Mouse (Mus musculus) cortical plate, adult 2 months (tissue): ENCODE measurements around the gene Irak1bp1. TPM values are rescaled to one million over a fixed set of nuclear protein-coding genes. Genes with fewer than 3 reads are reported as not detected.

Experiments
- H3K27ac ChIP-seq: fragments of 200-500 bp; 2 replicates; pipeline ENCODE4 v1.5.1; 2012; ENCODE audit warnings: low read length, control low read depth, inconsistent platforms; ENCODE audit not compliant: insufficient read depth
- H3K4me1 ChIP-seq: fragments of 200-500 bp; 2 replicates; pipeline ENCODE4 v1.6.1; 2011; ENCODE audit warnings: low read length; ENCODE audit not compliant: control insufficient read depth, insufficient read depth
- H3K4me3 ChIP-seq: fragments of 200-500 bp; 2 replicates; pipeline ENCODE4 v1.5.1; 2011; ENCODE audit warnings: mild to moderate bottlenecking, low read length, control low read depth; ENCODE audit not compliant: insufficient read depth
- CTCF ChIP-seq: fragments of 200-500 bp; IDR thresholded peaks from 2 replicates; pipeline ENCODE4 v1.5.1; 2011; ENCODE audit warnings: mild to moderate bottlenecking, control low read depth, low read length; ENCODE audit not compliant: insufficient read depth; ENCODE audit errors: extremely low read depth
- POLR2A ChIP-seq: fragments of 200-500 bp; IDR thresholded peaks from 2 replicates; pipeline ENCODE4 v1.6.1; 2011; ENCODE audit warnings: mild to moderate bottlenecking, low read length, control low read depth; ENCODE audit not compliant: insufficient read depth; ENCODE audit errors: extremely low read depth
- polyA plus RNA-seq: library from polyadenylated mRNA; depleted of rRNA; stranded (reverse); fragments of >200 nt; gene quantifications from 2 replicates; pipeline ENCODE4 v1.2.3, GENCODE M21; 2012

Gene Irak1bp1
- polyA plus RNA-seq, 1 experiment = 24.2 TPM

DNA sequence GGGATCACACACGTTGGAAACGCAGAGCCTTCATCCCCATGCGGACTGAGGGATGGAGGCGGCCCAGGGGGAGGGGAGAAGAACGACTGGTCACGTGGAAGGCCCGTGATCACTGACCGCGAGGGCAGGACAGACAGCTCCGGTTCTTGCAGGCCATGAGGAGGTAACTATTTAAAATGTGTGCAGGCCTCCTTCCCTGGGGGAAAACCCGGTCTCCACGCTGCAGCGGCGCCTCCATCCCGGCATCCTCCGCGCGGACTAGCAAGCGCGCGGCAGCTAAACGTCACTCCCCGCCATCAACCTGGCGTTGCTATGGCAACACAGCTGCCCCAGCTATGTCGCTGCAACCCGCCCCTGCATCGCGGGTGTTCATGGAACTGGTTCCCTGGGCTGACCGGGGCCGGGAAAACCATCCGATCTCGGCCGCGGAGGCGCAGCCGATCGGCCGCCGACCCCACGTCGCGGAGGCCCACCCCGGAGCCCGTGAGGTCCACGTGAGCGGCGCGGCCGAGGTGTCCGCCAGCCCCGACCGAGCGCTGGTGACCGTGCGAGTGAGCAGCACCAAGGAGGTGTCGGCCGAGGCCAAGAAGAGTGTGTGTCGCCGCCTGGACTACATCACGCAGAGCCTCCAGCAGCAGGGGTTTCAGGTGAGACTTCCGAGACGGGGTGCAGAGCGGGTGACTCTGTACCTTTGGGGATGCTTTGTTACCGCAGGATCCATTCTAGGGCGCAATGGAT lies 522 bp downstream of the Irak1bp1 start:
- Histone ChIP-seq H3K4me1 (peaks cover 5% of the 10 kb centered on the region; the same call in 1 of the 2 replicates), H3K4me3 (peak overlapping the region; percentile 60), H3K27ac (peak overlapping the region; percentile 83)
- TF ChIP-seq POLR2A (peak; percentile 56), CTCF (no peak)

- Histone ChIP-seq H3K4me1 (peaks cover 5% of the 10 kb centered on the region; the same call in 1 of the 2 replicates), H3K4me3 (peak overlapping the region; percentile 20; the same call in 1 of the 2 replicates)
- TF ChIP-seq POLR2A (no peak), CTCF (no peak)
These were observed 2.6 kb downstream of the Irak1bp1 start for GRCm38 (mm10) chr9:82831891-82832290.

GRCm38 (mm10) chr9:82835921-82836320 lies 6.6 kb downstream of the Irak1bp1 start:
- no peak overlapping the region for H3K4me3 ChIP-seq
- TF ChIP-seq POLR2A (no peak), CTCF (no peak)

More at GRCm38 (mm10) chr9:82831891-82832290, 2.6 kb downstream of the Irak1bp1 start:
- no peak overlapping the region for H3K27ac ChIP-seq

DNA sequence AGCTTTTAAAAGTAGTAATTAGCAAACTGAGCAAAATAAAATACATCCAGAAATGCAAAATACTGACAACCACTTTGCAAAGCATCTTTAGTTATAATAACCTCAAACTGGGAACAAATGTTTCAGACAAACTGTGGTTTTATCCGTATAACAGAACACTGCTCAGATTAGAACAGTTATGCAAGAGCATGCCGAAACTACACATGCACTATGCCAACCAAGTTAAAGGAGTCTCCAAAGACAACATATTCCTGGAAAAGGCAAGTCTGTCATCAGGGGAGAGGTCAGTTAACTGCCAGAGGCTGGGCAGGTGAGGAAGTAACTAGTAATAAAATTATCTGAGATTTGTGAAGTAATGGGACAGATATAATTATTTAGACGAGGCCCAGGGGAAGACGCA lies 13.3 kb downstream of the Irak1bp1 start:
- Histone ChIP-seq H3K27ac (no peak overlapping the region), H3K4me1 (peaks cover 1% of the 10 kb centered on the region; the same call in 1 of the 2 replicates), H3K4me3 (no peak overlapping the region)
- TF ChIP-seq CTCF (no peak), POLR2A (no peak)

More at GRCm38 (mm10) chr9:82835921-82836320, 6.6 kb downstream of the Irak1bp1 start:
- no peak overlapping the region for H3K27ac ChIP-seq
- H3K4me1 ChIP-seq = peaks cover 2% of the 10 kb centered on the region; the same call in 1 of the 2 replicates

GRCm38 (mm10) chr9:82854040-82854439 lies 24.7 kb downstream of the Irak1bp1 start:
- TF ChIP-seq CTCF (peak; percentile 38; the same call in 1 of the 2 replicates), POLR2A (no peak)
- H3K4me1 ChIP-seq = no peaks in the 10 kb centered on the region; the same call in 1 of the 2 replicates
- no peak overlapping the region for H3K4me3 ChIP-seq
- no peak overlapping the region for H3K27ac ChIP-seq

GRCm38 (mm10) chr9:82854973-82855614 lies 25.8 kb downstream of the Irak1bp1 start:
- TF ChIP-seq CTCF = no peak
- no peak for TF ChIP-seq POLR2A
- no peak overlapping the region for H3K27ac ChIP-seq
- H3K4me3 ChIP-seq = no peak overlapping the region
- no peaks in the 10 kb centered on the region; the same call in 1 of the 2 replicates for H3K4me1 ChIP-seq

DNA sequence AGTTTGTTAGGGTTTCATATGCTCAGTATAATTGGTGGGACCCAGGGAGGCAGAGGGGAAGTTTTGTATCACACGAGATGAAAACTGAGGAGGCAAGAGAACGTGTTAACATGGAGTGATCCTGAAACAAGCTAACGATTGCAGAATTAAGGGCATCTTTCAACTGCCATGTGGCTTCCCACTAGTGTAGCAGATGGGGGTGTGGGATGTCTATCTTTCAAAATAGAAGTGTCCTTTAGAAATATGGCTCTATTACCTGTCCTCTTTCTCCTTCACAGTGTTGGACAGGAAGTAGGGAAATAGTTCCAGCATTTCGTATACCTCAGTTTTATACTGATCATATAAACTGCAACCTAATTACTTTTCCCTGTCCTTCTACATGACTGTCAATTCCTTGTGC lies 26.9 kb downstream of the Irak1bp1 start:
- Histone ChIP-seq H3K27ac (no peak overlapping the region), H3K4me3 (no peak overlapping the region), H3K4me1 (no peaks in the 10 kb centered on the region; the same call in 1 of the 2 replicates)
- TF ChIP-seq CTCF (no peak), POLR2A (no peak)

- H3K4me1 ChIP-seq = no peaks in the 10 kb centered on the region; the same call in 1 of the 2 replicates
- no peak for TF ChIP-seq CTCF
These were observed 31.5 kb downstream of the Irak1bp1 start for GRCm38 (mm10) chr9:82860805-82861204.

GRCm38 (mm10) chr9:82861316-82861715 lies 32.0 kb downstream of the Irak1bp1 start:
- no peak for TF ChIP-seq POLR2A
- TF ChIP-seq CTCF = no peak
- Histone ChIP-seq H3K27ac (peak overlapping the region; percentile 53; the same call in 1 of the 2 replicates), H3K4me3 (no peak overlapping the region), H3K4me1 (no peaks in the 10 kb centered on the region; the same call in 1 of the 2 replicates)

More at GRCm38 (mm10) chr9:82860805-82861204, 31.5 kb downstream of the Irak1bp1 start:
- Histone ChIP-seq H3K4me3 (no peak overlapping the region), H3K27ac (no peak overlapping the region)
